Mouse (Mus musculus): Measurements from ENCODE around the gene Alox15. TPM values are rescaled to one million over a fixed set of nuclear protein-coding genes. Genes with fewer than 3 reads are reported as not detected.

The Alox15 gene
- polyA plus RNA-seq, 1 experiment from 2014 or later: 2.0 TPM

DNA sequence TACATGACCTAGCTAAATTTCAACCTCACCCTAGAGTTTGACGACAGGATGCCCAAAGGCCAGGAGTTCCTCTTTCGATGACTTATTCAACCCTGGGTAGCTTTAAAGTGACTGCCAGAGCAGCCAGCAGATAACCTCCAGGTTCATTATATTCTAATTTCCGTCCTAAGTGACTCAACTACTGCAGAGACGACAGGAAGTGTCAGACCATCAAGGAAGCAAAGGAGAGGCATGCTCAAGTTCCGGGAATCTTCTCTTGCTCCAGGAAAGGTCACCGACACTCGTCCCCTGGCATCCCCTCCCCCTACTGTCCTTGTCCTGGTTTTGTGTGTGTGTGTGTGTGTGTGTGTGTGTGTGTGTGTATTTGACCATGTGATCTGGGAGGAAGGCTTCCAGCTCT lies 45.7 kb downstream of the Alox15 start:
- Histone ChIP-seq H3K27ac (0 out of 2 replicates have a peak overlapping the region, but pooled peaks have one; percentile 4), H3K4me3 (replicated peaks) (no peak overlapping the region), H3K27me3 (peaks cover 10% of the 10 kb centered on the region; the same call in 1 of the 2 replicates), H3K9me3 (replicated peaks) (peaks cover 1% of the 10 kb centered on the region; the same call in 1 of the 2 replicates), H3K9ac (no peak overlapping the region), H3K36me3 (no peaks in the 10 kb centered on the region), H3K4me2 (no peak overlapping the region), H3K4me1 (peaks cover 15% of the 10 kb centered on the region)
- no peak for ATAC-seq (replicated peaks; ENCODE audit: low FRiP score)
- WGBS: 20% methylated on average over 7 of the region's 7 CpGs

- Histone ChIP-seq H3K36me3 (no peaks in the 10 kb centered on the region), H3K27me3 (no peaks in the 10 kb centered on the region), H3K4me3 (replicated peaks) (no peak overlapping the region), H3K4me1 (peaks cover 15% of the 10 kb centered on the region), H3K4me2 (no peak overlapping the region), H3K27ac (0 out of 2 replicates have a peak overlapping the region, but pooled peaks have one; percentile 4), H3K9me3 (replicated peaks) (peaks cover 3% of the 10 kb centered on the region; the same call in 1 of the 2 replicates), H3K9ac (no peak overlapping the region)
- WGBS: 78% methylated on average over 4 of the region's 4 CpGs
- no peak for ATAC-seq (replicated peaks; ENCODE audit: low FRiP score)
Observed at GRCm38 (mm10) chr11:70302293-70302692, 49.5 kb downstream of the Alox15 start.

DNA sequence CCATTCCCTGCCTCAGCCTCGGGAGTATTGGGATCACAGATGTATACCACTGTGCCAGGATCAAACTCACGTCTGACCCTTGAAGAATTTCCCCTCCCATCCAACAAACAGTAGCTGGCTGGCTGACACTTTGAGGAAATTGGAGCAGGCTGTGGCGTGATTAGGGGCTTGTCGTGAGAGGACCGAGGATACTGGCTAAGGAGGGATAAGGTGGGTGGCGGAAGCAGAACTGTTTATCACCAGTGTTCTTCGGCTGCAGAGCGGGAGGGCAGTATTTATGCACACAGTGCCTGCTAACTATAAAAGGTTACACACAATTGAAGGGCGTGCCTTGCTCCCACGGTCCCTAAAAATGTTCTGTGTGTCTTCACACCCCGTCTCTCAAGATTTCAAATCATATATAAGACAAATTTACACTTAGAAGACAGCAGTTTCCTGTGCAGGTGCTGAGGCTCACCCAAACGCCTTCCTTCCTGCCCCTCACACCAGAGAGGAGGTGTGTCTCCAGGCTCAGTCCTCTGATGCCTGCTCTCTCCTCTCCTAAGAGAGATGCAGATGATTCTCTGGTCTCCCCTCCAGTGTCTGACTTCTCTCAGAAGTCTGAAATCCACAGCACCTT lies 53.9 kb downstream of the Alox15 start:
- H3K4me3 ChIP-seq (replicated peaks): no peak overlapping the region
- no peaks in the 10 kb centered on the region for H3K4me1 ChIP-seq
- H3K36me3 ChIP-seq: no peaks in the 10 kb centered on the region
- H3K27me3 ChIP-seq: no peaks in the 10 kb centered on the region
- H3K4me2 ChIP-seq: peak overlapping the region; percentile 22; the same call in 1 of the 2 replicates
- ATAC-seq (replicated peaks; ENCODE audit: low FRiP score): no peak
- H3K9ac ChIP-seq: no peak overlapping the region
- 37% methylated on average over 12 of the region's 12 CpGs for WGBS
- H3K27ac ChIP-seq: peak overlapping the region; percentile 68
- peaks cover 3% of the 10 kb centered on the region; the same call in 1 of the 2 replicates for H3K9me3 ChIP-seq (replicated peaks)

GRCm38 (mm10) chr11:70297405-70297804 lies 54.4 kb downstream of the Alox15 start:
- Histone ChIP-seq H3K36me3 (no peaks in the 10 kb centered on the region), H3K9me3 (replicated peaks) (peaks cover 3% of the 10 kb centered on the region; the same call in 1 of the 2 replicates), H3K9ac (no peak overlapping the region), H3K4me2 (no peak overlapping the region), H3K27me3 (no peaks in the 10 kb centered on the region), H3K4me1 (no peaks in the 10 kb centered on the region), H3K27ac (peak overlapping the region; percentile 68), H3K4me3 (replicated peaks) (no peak overlapping the region)
- ATAC-seq (replicated peaks; ENCODE audit: low FRiP score): no peak
- 28% methylated on average over 4 of the region's 4 CpGs for WGBS

Other genes with a start within 250 kb of the Alox15 start
- gene Mgl2, start 221.7 kb downstream of the Alox15 start, polyA plus RNA-seq (2015; fragmentation: Nextera tagmentation; extraction: Ambion mirVana): 0.27 and 0.31 TPM in 2 replicates
- 1.8 TPM in 1 of 2 replicates, not detected in the other for gene Clec10a, start 195.8 kb downstream of the Alox15 start, polyA plus RNA-seq (2015; fragmentation: Nextera tagmentation; extraction: Ambion mirVana)
- gene Slc16a11, start 139.3 kb downstream of the Alox15 start, polyA plus RNA-seq (2015; fragmentation: Nextera tagmentation; extraction: Ambion mirVana): 4.3 and 5.8 TPM in 2 replicates
- gene Slc16a13, start 131.0 kb downstream of the Alox15 start, polyA plus RNA-seq (2015; fragmentation: Nextera tagmentation; extraction: Ambion mirVana): 13.3 TPM in 2 replicates
- 26.9 and 28.4 TPM in 2 replicates for gene Bcl6b, start 122.2 kb downstream of the Alox15 start, polyA plus RNA-seq (2015; fragmentation: Nextera tagmentation; extraction: Ambion mirVana)
- gene 0610010K14Rik, start 114.1 kb downstream of the Alox15 start, polyA plus RNA-seq (2015; fragmentation: Nextera tagmentation; extraction: Ambion mirVana): 178 and 179 TPM in 2 replicates
- 10.4 and 13.0 TPM in 2 replicates for gene Gm21988, start 112.2 kb downstream of the Alox15 start, polyA plus RNA-seq (2015; fragmentation: Nextera tagmentation; extraction: Ambion mirVana)
- gene Rnasek, start 112.2 kb downstream of the Alox15 start, polyA plus RNA-seq (2015; fragmentation: Nextera tagmentation; extraction: Ambion mirVana): 203 and 212 TPM in 2 replicates
- 5.5 and 6.2 TPM in 2 replicates for gene Alox12, start 96.7 kb downstream of the Alox15 start, polyA plus RNA-seq (2015; fragmentation: Nextera tagmentation; extraction: Ambion mirVana)
- not detected in 2 replicates for gene Alox12e, start 29.4 kb downstream of the Alox15 start, polyA plus RNA-seq (2015; fragmentation: Nextera tagmentation; extraction: Ambion mirVana)
- 40.1 and 42.1 TPM in 2 replicates for gene Pelp1, start 58.0 kb upstream of the Alox15 start, polyA plus RNA-seq (2015; fragmentation: Nextera tagmentation; extraction: Ambion mirVana)
- 15.4 and 15.5 TPM in 2 replicates for gene Arrb2, start 80.6 kb upstream of the Alox15 start, polyA plus RNA-seq (2015; fragmentation: Nextera tagmentation; extraction: Ambion mirVana)
- 38.8 and 42.0 TPM in 2 replicates for gene Med11, start 99.9 kb upstream of the Alox15 start, polyA plus RNA-seq (2015; fragmentation: Nextera tagmentation; extraction: Ambion mirVana)
- 0.63 and 0.66 TPM in 2 replicates for gene Zmynd15, start 107.4 kb upstream of the Alox15 start, polyA plus RNA-seq (2015; fragmentation: Nextera tagmentation; extraction: Ambion mirVana)
- 6.0 and 6.9 TPM in 2 replicates for gene Cxcl16, start 108.0 kb upstream of the Alox15 start, polyA plus RNA-seq (2015; fragmentation: Nextera tagmentation; extraction: Ambion mirVana)
- 0.82 and 0.88 TPM in 2 replicates for gene Tm4sf5, start 153.2 kb upstream of the Alox15 start, polyA plus RNA-seq (2015; fragmentation: Nextera tagmentation; extraction: Ambion mirVana)
- gene Vmo1, start 162.6 kb upstream of the Alox15 start, polyA plus RNA-seq (2015; fragmentation: Nextera tagmentation; extraction: Ambion mirVana): 0.35 and 0.40 TPM in 2 replicates
- 0.91 and 1.1 TPM in 2 replicates for gene Gltpd2, start 167.2 kb upstream of the Alox15 start, polyA plus RNA-seq (2015; fragmentation: Nextera tagmentation; extraction: Ambion mirVana)
- gene Psmb6, start 173.3 kb upstream of the Alox15 start, polyA plus RNA-seq (2015; fragmentation: Nextera tagmentation; extraction: Ambion mirVana): 755 and 782 TPM in 2 replicates
- gene Gm40193, start 180.9 kb upstream of the Alox15 start, polyA plus RNA-seq (2015; fragmentation: Nextera tagmentation; extraction: Ambion mirVana): not detected in 2 replicates
- gene Pld2, start 188.0 kb upstream of the Alox15 start, polyA plus RNA-seq (2015; fragmentation: Nextera tagmentation; extraction: Ambion mirVana): 6.5 and 8.2 TPM in 2 replicates
- gene Mink1, start 210.8 kb upstream of the Alox15 start, polyA plus RNA-seq (2015; fragmentation: Nextera tagmentation; extraction: Ambion mirVana): 14.8 and 15.8 TPM in 2 replicates